Mouse (Mus musculus) liver, embryonic 14.5 days (tissue): ENCODE data around the gene Zfp706. TPM values are rescaled to one million over a fixed set of nuclear protein-coding genes. Genes with fewer than 3 reads are reported as not detected.

ENCODE experiments used
- ATAC-seq: fragments of 200-750 bp; cut with Nextera tagmentation; 2 replicates; pipeline ENCODE4 v1.8.0; 2017; ENCODE audit warnings: moderate number of reproducible peaks, mild to moderate bottlenecking, moderate library complexity; ENCODE audit not compliant: insufficient read depth
- DNase-seq, 3 experiments: peaks; one replicate each; pipeline ENCODE4 v3.0.0-alpha.2; 2012 to 2013; ENCODE audit warnings: low read depth in 3 of 3, low spot score in 3 of 3
- H3K27ac ChIP-seq: fragments of 300-500 bp; sonication (generic); 2 replicates; pipeline ENCODE4 v1.5.1; 2014; ENCODE audit warnings: moderate library complexity, mild to moderate bottlenecking, control low read depth, inconsistent platforms
- H3K27me3 ChIP-seq: fragments of 300-500 bp; sonication (generic); 2 replicates; pipeline ENCODE4 v1.6.1; 2014; ENCODE audit warnings: mild to moderate bottlenecking, low read length, moderate library complexity; ENCODE audit not compliant: control insufficient read depth, insufficient read depth
- H3K36me3 ChIP-seq: fragments of 300-500 bp; sonication (generic); replicated peaks from 2 replicates; pipeline ENCODE4 v1.6.1; 2014; ENCODE audit warnings: low read depth; ENCODE audit not compliant: control insufficient read depth, insufficient read depth
- H3K4me1 ChIP-seq, 2 experiments: fragments of 200-500 bp in 1 of 2; fragments of 300-500 bp in 1 of 2; sonication (generic) in 1 of 2; replicated peaks; 2 replicates each; pipeline ENCODE4 v1.6.1; 2012 to 2014; ENCODE audit warnings: antibody characterized with exemption in 1 of 2, inconsistent platforms in 1 of 2, low read length in 1 of 2; ENCODE audit not compliant: control insufficient read depth in 2 of 2, insufficient read depth in 2 of 2
- H3K4me2 ChIP-seq: fragments of 300-500 bp; sonication (generic); 2 replicates; pipeline ENCODE4 v1.6.1; 2014; ENCODE audit warnings: low read depth, mild to moderate bottlenecking, control low read depth, moderate library complexity
- H3K4me3 ChIP-seq, 2 experiments: fragments of 200-500 bp in 1 of 2; fragments of 300-500 bp in 1 of 2; sonication (generic) in 1 of 2; 2 replicates each; pipeline ENCODE4 v1.5.1; 2012 to 2014; ENCODE audit warnings: low read depth in 2 of 2, low read length in 2 of 2, mild to moderate bottlenecking in 2 of 2, control low read depth in 1 of 2, inconsistent platforms in 1 of 2, moderate library complexity in 1 of 2; ENCODE audit not compliant: insufficient read depth in 1 of 2
- H3K9ac ChIP-seq: fragments of 300-500 bp; sonication (generic); replicated peaks from 2 replicates; pipeline ENCODE4 v1.6.1; 2014; ENCODE audit warnings: mild to moderate bottlenecking, control low read depth, moderate library complexity
- H3K9me3 ChIP-seq: fragments of 300-500 bp; sonication (generic); 2 replicates; pipeline ENCODE4 v1.6.1; 2016; ENCODE audit warnings: low read length, mixed read lengths; ENCODE audit not compliant: control insufficient read depth
- CTCF ChIP-seq: IDR thresholded peaks from 2 replicates; pipeline ENCODE4 v1.5.1; 2016; ENCODE audit warnings: antibody characterized with exemption, low read depth, control low read depth
- EP300 ChIP-seq: IDR thresholded peaks from 2 replicates; pipeline ENCODE4 v1.6.1; 2016; ENCODE audit warnings: antibody characterized with exemption, low read depth
- WGBS: fragments of 180-500 bp; shearing (Covaris S2); extraction: QIAGEN DNeasy Blood & Tissue Kit; methylation state at CpG from one replicate; pipeline ENCODE4 v1.1.7; 2014; ENCODE audit not compliant: insufficient replicate concordance; 5-methylcytosine and 5-hydroxymethylcytosine counted together
- polyA plus RNA-seq, 2 experiments: library from polyadenylated mRNA; depleted of rRNA in 1 of 2; stranded (reverse) in 1 of 2; unstranded in 1 of 2; fragments of >200 nt; fragmentation: Nextera tagmentation in 1 of 2; extraction: Ambion mirVana in 1 of 2; gene quantifications; 2 replicates each; pipeline versions ENCODE4 v1.2.1 to v1.2.3; 2012 to 2014

Zfp706 gene
- polyA plus RNA-seq, 2 experiments: 22.8 to 146 TPM

DNA sequence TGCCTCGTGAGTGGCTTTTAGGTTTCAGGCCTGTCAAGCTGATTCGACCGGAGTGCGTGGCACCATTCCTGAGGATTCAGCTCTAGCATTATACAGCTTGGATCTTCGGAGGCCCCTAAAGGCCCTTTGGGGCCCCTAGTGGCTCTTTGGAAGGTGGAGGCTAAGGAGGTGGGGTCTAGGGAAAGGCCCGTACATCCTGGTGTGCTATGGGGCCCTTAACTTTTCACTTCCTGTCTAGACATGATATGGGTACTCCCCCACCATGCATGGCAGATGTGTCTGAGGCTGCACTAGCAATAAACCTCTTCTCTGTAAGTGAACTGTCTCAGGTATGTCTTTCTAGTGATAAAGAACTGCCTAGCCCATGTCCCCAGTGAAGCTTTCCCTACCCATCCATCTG lies 44.6 kb downstream of the Zfp706 start:
- WGBS: 73% methylated on average over 6 of the region's 6 CpGs
- Histone ChIP-seq H3K4me1 (peaks cover 5 to 9% of the 10 kb centered on the region in 2 experiments), H3K36me3 (no peaks in the 10 kb centered on the region), H3K27me3 (peaks cover 3% of the 10 kb centered on the region; the same call in 1 of the 2 replicates), H3K4me3 (no peak overlapping the region), H3K9ac (no peak overlapping the region), H3K27ac (no peak overlapping the region), H3K9me3 (no peaks in the 10 kb centered on the region), H3K4me2 (no peak overlapping the region)
- no peak for DNase-seq
- ATAC-seq: no peak
- TF ChIP-seq EP300 (no peak), CTCF (no peak)

DNA sequence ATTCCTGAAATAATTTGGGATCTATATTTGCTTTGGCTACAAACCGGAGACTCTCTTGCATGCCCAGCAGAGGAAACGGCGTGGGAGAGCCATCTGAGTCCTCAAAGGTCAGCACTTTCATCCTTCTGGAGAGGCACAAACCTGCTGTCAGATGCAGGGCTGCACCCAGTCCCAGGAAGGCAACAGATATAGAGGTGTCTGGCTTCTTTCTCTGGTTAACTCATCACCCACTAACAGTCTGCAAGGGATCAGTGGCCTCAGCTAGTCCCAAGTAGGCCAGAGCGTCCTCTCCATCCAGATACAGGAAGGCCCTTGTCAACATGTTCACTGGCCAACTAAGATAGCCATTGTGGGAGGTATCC lies 46.7 kb downstream of the Zfp706 start:
- ATAC-seq (no peak), DNase-seq (no peak)
- H3K4me3 ChIP-seq: no peak overlapping the region
- H3K27ac ChIP-seq: no peak overlapping the region
- no peak overlapping the region for H3K9ac ChIP-seq
- no peaks in the 10 kb centered on the region for H3K36me3 ChIP-seq
- 73% methylated on average over 4 of the region's 4 CpGs for WGBS
- H3K9me3 ChIP-seq: no peaks in the 10 kb centered on the region
- no peaks in the 10 kb centered on the region for H3K27me3 ChIP-seq
- TF ChIP-seq CTCF (no peak), EP300 (no peak)
- peaks cover 5 to 9% of the 10 kb centered on the region in 2 experiments for H3K4me1 ChIP-seq
- H3K4me2 ChIP-seq: no peak overlapping the region

DNA sequence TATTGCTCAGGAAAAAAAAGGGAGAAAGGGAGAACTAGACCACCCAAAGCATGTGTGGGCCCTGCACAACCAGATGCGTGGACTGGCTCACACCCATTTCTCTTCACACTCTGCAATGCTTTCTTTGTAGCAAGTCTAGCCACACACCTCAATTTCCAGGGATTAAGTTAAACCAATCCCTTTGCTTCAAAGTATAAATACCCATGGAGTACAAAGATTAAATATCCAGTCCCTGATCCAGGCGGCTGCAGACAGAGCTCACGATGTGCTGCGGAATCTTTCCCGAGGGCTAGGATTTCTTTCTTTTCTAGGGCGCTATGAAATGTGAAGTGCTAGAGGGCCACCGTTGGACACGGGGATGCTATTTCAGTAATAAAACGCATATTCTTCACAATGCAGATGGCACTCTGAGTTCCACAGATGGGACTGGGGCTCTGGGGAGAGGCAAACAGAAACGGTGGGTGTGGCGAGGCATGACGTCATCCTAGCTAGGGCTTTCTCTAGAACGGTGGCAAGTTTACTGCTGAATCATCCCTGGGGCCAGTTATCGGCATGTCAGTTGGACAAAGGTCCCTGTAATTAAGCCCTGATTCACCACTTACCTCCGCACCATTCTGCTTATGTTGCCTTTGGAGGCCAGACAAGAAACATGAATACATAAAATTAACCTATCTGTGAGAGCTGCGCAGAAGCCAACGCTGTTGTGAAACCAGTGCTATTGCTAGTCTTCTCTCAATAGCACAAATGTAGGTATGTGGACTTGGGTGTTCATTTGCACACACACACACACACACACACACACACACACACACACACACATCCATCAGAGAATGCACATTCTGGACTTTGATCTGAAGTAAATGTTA lies 47.3 kb downstream of the Zfp706 start:
- Histone ChIP-seq H3K4me2 (no peak overlapping the region), H3K36me3 (no peaks in the 10 kb centered on the region), H3K27me3 (no peaks in the 10 kb centered on the region), H3K4me3 (no peak overlapping the region), H3K4me1 (peaks cover 5 to 9% of the 10 kb centered on the region in 2 experiments), H3K9ac (no peak overlapping the region), H3K27ac (no peak overlapping the region), H3K9me3 (no peaks in the 10 kb centered on the region)
- ATAC-seq (peak; percentile 75), DNase-seq (peak; percentile 59 to 70 (median 62))
- 48% methylated on average over 17 of the region's 17 CpGs for WGBS
- TF ChIP-seq EP300 (no peak; the same call in 1 of the 2 replicates), CTCF (no peak)

DNA sequence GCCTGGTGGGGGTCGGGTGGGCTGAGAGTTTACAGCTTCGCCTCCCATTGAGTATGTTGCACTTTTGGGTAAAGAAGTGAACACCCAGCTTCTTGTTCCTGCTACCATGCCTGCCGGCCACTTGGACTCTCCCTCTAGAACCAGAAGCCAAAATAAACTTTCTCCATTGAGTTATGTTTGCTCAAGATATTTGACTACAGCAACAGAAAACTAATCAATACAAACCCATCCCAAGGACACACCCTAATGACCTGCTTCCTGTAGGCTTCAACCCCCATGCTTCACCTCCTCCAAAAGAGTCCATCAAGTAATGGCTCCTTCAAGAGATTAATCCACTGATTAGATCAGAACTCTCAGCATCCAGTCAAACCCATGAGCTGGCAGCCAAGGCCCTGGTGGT lies 51.4 kb downstream of the Zfp706 start:
- H3K4me2 ChIP-seq: no peak overlapping the region
- no peaks in the 10 kb centered on the region for H3K9me3 ChIP-seq
- no peak overlapping the region for H3K4me3 ChIP-seq
- ATAC-seq: no peak
- TF ChIP-seq CTCF: no peak
- no peak for TF ChIP-seq EP300
- H3K4me1 ChIP-seq: peaks cover 5 to 9% of the 10 kb centered on the region in 2 experiments
- no peak overlapping the region for H3K9ac ChIP-seq
- WGBS: 67% methylated on average over 3 of the region's 3 CpGs
- DNase-seq: no peak
- no peaks in the 10 kb centered on the region for H3K27me3 ChIP-seq
- H3K27ac ChIP-seq: no peak overlapping the region
- H3K36me3 ChIP-seq: no peaks in the 10 kb centered on the region

DNA sequence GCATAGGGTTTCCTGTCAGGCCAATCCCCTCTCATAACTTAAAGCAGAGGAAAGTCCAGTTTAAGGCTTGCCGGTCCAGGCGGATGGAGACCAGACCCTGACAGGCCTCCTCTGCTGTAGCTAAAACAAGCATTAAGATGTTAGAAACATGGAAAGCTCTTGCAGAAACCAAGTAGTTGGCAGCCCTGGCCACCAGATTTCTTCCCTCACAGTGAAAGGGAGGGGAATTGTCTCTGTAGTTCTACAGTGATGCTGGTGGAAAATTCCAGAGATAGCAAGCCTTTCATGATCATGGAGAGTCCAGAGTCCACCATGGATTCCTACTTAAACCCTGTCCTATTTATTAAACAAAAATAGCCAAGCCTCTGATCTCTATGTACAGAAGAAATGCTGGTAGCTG lies 57.3 kb downstream of the Zfp706 start:
- no peaks in the 10 kb centered on the region for H3K9me3 ChIP-seq
- DNase-seq (no peak), ATAC-seq (no peak)

More for the DNA sequence above, 57.3 kb downstream of the Zfp706 start:
- Histone ChIP-seq H3K27me3 (no peaks in the 10 kb centered on the region), H3K36me3 (no peaks in the 10 kb centered on the region), H3K4me2 (no peak overlapping the region), H3K4me1 (no peaks in the 10 kb centered on the region; a peak in 1 of 4 replicates), H3K27ac (no peak overlapping the region), H3K4me3 (no peak overlapping the region), H3K9ac (no peak overlapping the region)
- TF ChIP-seq EP300 (no peak), CTCF (no peak)
- WGBS: 66% methylated on average over 2 of the region's 2 CpGs
